Mouse (Mus musculus) hindbrain, embryonic 10.5 days (tissue): ENCODE data around the gene Stk10. TPM values are rescaled to one million over a fixed set of nuclear protein-coding genes. Genes with fewer than 3 reads are reported as not detected.

Source experiments
- DNase-seq: peaks from one replicate; pipeline ENCODE4 v3.0.0-alpha.2; 2017; ENCODE audit warnings: low spot score
- H3K27ac ChIP-seq: fragments of 300-500 bp; sonication (generic); 2 replicates; pipeline ENCODE4 v1.5.1; 2016; ENCODE audit warnings: mild to moderate bottlenecking, moderate library complexity
- H3K27me3 ChIP-seq: fragments of 300-500 bp; sonication (generic); 2 replicates; pipeline ENCODE4 v1.6.1; 2016; ENCODE audit warnings: mild to moderate bottlenecking; ENCODE audit not compliant: poor library complexity, insufficient read depth, severe bottlenecking
- H3K36me3 ChIP-seq: fragments of 300-500 bp; sonication (generic); 2 replicates; pipeline ENCODE4 v1.6.1; 2016; ENCODE audit warnings: mild to moderate bottlenecking, moderate library complexity
- H3K4me1 ChIP-seq: fragments of 300-500 bp; sonication (generic); replicated peaks from 2 replicates; pipeline ENCODE4 v1.6.1; 2016; ENCODE audit warnings: mild to moderate bottlenecking
- H3K4me3 ChIP-seq: fragments of 300-500 bp; sonication (generic); 2 replicates; pipeline ENCODE4 v1.5.1; 2016; ENCODE audit warnings: mild to moderate bottlenecking, moderate library complexity
- H3K9me3 ChIP-seq: fragments of 300-500 bp; sonication (generic); 2 replicates; pipeline ENCODE4 v1.6.1; 2016; ENCODE audit warnings: mild to moderate bottlenecking, moderate library complexity
- WGBS: fragments of 180-500 bp; shearing (Covaris S2); methylation state at CpG from one replicate; pipeline ENCODE4 v1.1.7; 2016; 5-methylcytosine and 5-hydroxymethylcytosine counted together
- polyA plus RNA-seq: library from polyadenylated mRNA; unstranded; fragments of >200 nt; fragmentation: Nextera tagmentation; extraction: Ambion mirVana; gene quantifications from 2 replicates; pipeline ENCODE4 v1.2.1, GENCODE M21; 2016

The Stk10 gene
- polyA plus RNA-seq, 1 experiment from 2014 or later: 3.0 TPM

DNA sequence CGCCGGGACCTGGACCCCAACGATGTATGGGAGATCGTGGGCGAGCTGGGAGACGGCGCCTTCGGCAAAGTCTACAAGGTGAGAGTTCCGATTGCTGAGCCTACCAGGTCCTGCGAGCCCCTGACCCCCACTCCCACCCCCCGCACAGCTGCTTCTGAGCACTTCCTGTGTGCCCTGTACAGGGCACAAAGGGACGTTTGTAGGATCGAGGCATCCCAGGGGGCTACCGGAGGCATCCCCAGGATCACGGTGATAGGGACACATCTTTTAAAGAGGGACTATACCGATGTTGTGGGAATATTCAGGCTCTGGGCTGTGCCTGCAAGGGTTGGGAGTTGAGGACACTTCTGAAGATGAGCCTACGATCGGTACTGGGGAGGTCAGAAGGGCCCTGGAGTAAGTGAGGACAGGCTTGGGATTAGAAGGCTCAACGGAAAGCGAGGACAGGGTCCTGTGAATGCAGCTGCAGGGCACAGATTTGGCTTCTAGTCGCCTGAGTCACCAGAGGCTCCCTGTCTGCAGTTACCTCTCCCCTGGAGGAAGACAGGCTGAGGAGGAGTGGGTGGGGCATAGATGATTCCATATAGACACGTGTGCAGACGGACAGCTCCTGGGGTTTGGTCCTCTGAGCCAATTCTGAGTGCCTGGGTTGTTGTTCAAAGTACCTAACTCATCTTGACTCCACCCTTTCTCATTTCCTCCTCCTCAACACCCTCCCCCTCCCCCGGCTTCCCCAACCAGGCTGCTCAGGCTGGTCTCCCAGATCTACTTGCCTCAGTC is 567 bp downstream of the Stk10 start:
- no peak for DNase-seq
- H3K36me3 ChIP-seq: 0 out of 2 replicates have a peak, but pooled peaks cover under 1% of the 10 kb centered on the region
- H3K9me3 ChIP-seq: no peaks in the 10 kb centered on the region
- peaks cover 57% of the 10 kb centered on the region for H3K4me1 ChIP-seq
- peak overlapping the region; percentile 73 for H3K4me3 ChIP-seq
- H3K27ac ChIP-seq: peak overlapping the region; percentile 84
- 1% methylated on average over 24 of the region's 24 CpGs for WGBS
- peaks cover 59% of the 10 kb centered on the region for H3K27me3 ChIP-seq

GRCm38 (mm10) chr11:32534453-32535075 is 1.5 kb downstream of the Stk10 start:
- WGBS: 76% methylated on average over 7 of the region's 7 CpGs
- no peak overlapping the region for H3K27ac ChIP-seq
- no peak for DNase-seq
- H3K4me1 ChIP-seq: peaks cover 62% of the 10 kb centered on the region
- H3K9me3 ChIP-seq: no peaks in the 10 kb centered on the region
- H3K27me3 ChIP-seq: peaks cover 63% of the 10 kb centered on the region
- peak overlapping the region; percentile 73 for H3K4me3 ChIP-seq
- no peaks in the 10 kb centered on the region for H3K36me3 ChIP-seq

DNA sequence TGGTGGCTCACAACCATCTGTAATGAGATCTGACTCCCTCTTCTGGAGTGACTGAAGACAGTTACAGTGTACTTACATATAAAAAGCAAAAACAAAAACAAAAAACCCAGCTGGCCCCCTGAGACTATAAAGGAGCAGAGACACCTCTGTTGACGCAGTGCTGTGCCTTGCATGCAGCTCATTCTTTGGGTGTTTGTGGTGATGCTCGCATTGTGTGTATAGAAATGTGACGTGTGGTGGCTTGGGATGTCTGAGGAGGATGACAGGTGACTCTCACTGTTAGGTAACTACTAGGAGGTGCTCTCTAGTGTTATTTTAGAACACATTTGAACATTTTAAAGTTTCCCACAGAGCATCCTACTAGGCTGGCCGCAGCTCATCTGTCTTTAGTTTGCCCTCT is 2.5 kb downstream of the Stk10 start:
- no peak overlapping the region for H3K4me3 ChIP-seq
- no peaks in the 10 kb centered on the region for H3K9me3 ChIP-seq
- H3K27me3 ChIP-seq: peaks cover 66% of the 10 kb centered on the region
- no peak overlapping the region for H3K27ac ChIP-seq
- H3K36me3 ChIP-seq: no peaks in the 10 kb centered on the region
- peaks cover 68% of the 10 kb centered on the region for H3K4me1 ChIP-seq
- no peak for DNase-seq
- 93% methylated on average over 4 of the region's 4 CpGs for WGBS

GRCm38 (mm10) chr11:32536954-32537353 is 3.8 kb downstream of the Stk10 start:
- H3K9me3 ChIP-seq: no peaks in the 10 kb centered on the region
- DNase-seq: peak; percentile 57
- H3K4me1 ChIP-seq: peaks cover 70% of the 10 kb centered on the region
- no peaks in the 10 kb centered on the region for H3K36me3 ChIP-seq
- H3K27ac ChIP-seq: peak overlapping the region; percentile 29; the same call in 1 of the 2 replicates
- H3K27me3 ChIP-seq: peaks cover 53% of the 10 kb centered on the region
- H3K4me3 ChIP-seq: no peak overlapping the region
- 40% methylated on average over 7 of the region's 7 CpGs for WGBS

DNA sequence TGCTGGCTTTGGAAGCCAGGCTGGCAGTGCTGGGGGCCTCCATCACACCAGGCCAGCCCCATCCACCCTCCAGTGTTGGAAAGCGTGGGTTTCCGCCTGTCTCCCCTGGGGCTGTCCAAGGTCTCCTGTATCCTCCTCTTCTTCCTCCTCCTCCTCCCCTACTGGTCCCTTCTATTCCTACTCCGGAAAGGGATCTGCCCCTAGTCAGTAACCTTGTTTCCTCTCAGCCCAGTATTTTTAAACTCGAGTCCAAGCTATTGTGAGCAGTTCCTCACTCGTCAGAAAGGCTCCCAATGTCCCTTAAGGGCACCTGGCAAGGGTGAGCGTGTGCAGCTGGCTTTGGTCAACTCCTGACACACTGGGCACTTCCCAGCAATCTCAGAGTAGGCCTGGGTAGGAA is 5.3 kb downstream of the Stk10 start:
- H3K36me3 ChIP-seq: no peaks in the 10 kb centered on the region
- no peak for DNase-seq
- 74% methylated on average over 6 of the region's 6 CpGs for WGBS
- H3K4me1 ChIP-seq: peaks cover 67% of the 10 kb centered on the region
- peak overlapping the region; percentile 66 for H3K27ac ChIP-seq
- peaks cover 44% of the 10 kb centered on the region for H3K27me3 ChIP-seq
- H3K9me3 ChIP-seq: no peaks in the 10 kb centered on the region
- no peak overlapping the region for H3K4me3 ChIP-seq

- peaks cover 40% of the 10 kb centered on the region for H3K27me3 ChIP-seq
- 85% methylated on average over 4 of the region's 4 CpGs for WGBS
Measured at GRCm38 (mm10) chr11:32538846-32539245, 5.7 kb downstream of the Stk10 start.

GRCm38 (mm10) chr11:32539717-32540116 is 6.6 kb downstream of the Stk10 start:
- Histone ChIP-seq H3K36me3 (no peaks in the 10 kb centered on the region), H3K4me3 (no peak overlapping the region), H3K27me3 (peaks cover 31% of the 10 kb centered on the region), H3K4me1 (peaks cover 54% of the 10 kb centered on the region), H3K27ac (no peak overlapping the region), H3K9me3 (no peaks in the 10 kb centered on the region)
- DNase-seq: no peak
- WGBS: 90% methylated on average over 7 of the region's 7 CpGs

More at GRCm38 (mm10) chr11:32538846-32539245, 5.7 kb downstream of the Stk10 start:
- Histone ChIP-seq H3K27ac (peak overlapping the region; percentile 66), H3K4me3 (no peak overlapping the region), H3K4me1 (peaks cover 63% of the 10 kb centered on the region), H3K36me3 (no peaks in the 10 kb centered on the region), H3K9me3 (no peaks in the 10 kb centered on the region)
- no peak for DNase-seq

GRCm38 (mm10) chr11:32540463-32540862 is 7.4 kb downstream of the Stk10 start:
- Histone ChIP-seq H3K4me1 (peaks cover 51% of the 10 kb centered on the region), H3K9me3 (no peaks in the 10 kb centered on the region), H3K4me3 (no peak overlapping the region), H3K36me3 (no peaks in the 10 kb centered on the region), H3K27ac (no peak overlapping the region), H3K27me3 (peaks cover 24% of the 10 kb centered on the region)
- DNase-seq: no peak
- 80% methylated on average over 6 of the region's 6 CpGs for WGBS

- peaks cover 20% of the 10 kb centered on the region; the same call in 1 of the 2 replicates for H3K27me3 ChIP-seq
- no peaks in the 10 kb centered on the region for H3K36me3 ChIP-seq
- H3K4me1 ChIP-seq: peaks cover 46% of the 10 kb centered on the region
- H3K4me3 ChIP-seq: no peak overlapping the region
- H3K9me3 ChIP-seq: no peaks in the 10 kb centered on the region
- H3K27ac ChIP-seq: peak overlapping the region; percentile 73
- 94% methylated on average over 4 of the region's 4 CpGs for WGBS
- no peak for DNase-seq
Measured at GRCm38 (mm10) chr11:32542181-32542580, 9.1 kb downstream of the Stk10 start.

GRCm38 (mm10) chr11:32542687-32543411 is 9.7 kb downstream of the Stk10 start:
- WGBS: 32% methylated on average over 3 of the region's 3 CpGs
- DNase-seq: no peak
- Histone ChIP-seq H3K36me3 (no peaks in the 10 kb centered on the region), H3K4me1 (peaks cover 46% of the 10 kb centered on the region), H3K4me3 (no peak overlapping the region), H3K27me3 (peaks cover 20% of the 10 kb centered on the region; the same call in 1 of the 2 replicates), H3K9me3 (no peaks in the 10 kb centered on the region), H3K27ac (peak overlapping the region; percentile 73)

- Histone ChIP-seq H3K36me3 (no peaks in the 10 kb centered on the region), H3K4me3 (no peak overlapping the region), H3K27ac (no peak overlapping the region), H3K9me3 (no peaks in the 10 kb centered on the region), H3K4me1 (peaks cover 44% of the 10 kb centered on the region), H3K27me3 (0 out of 2 replicates have a peak, but pooled peaks cover 9% of the 10 kb centered on the region)
- 91% methylated on average over 6 of the region's 6 CpGs for WGBS
- no peak for DNase-seq
Measured at GRCm38 (mm10) chr11:32544041-32544440, 10.9 kb downstream of the Stk10 start.

DNA sequence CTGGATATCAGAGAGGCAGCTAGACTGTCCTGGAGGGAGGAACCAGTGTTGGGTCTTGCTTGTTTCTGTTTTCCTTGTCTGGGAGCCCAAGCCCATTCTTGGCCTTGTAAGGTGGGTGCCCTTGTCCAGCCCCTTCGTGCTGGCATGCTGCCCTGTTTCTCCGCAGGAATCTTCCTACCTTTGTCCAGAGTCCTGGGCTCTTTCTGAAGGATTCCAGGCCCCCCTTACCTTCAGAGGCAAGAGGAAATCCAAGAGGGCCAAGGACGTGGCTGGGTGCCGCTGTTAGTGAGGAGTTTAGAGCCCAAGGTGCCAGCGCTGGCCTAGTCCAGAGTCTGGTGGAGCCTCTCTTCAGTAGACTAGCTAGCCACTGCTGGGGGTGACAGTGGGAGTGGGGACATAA is 11.4 kb downstream of the Stk10 start:
- 0 out of 2 replicates have a peak, but pooled peaks cover 9% of the 10 kb centered on the region for H3K27me3 ChIP-seq
- 95% methylated on average over 5 of the region's 5 CpGs for WGBS
- no peak for DNase-seq
- no peaks in the 10 kb centered on the region for H3K9me3 ChIP-seq
- H3K4me3 ChIP-seq: no peak overlapping the region
- no peak overlapping the region for H3K27ac ChIP-seq
- no peaks in the 10 kb centered on the region for H3K36me3 ChIP-seq
- peaks cover 46% of the 10 kb centered on the region for H3K4me1 ChIP-seq
